Mouse (Mus musculus): Measurements from ENCODE around the gene Ccdc6.

Gene Ccdc6

DNA sequence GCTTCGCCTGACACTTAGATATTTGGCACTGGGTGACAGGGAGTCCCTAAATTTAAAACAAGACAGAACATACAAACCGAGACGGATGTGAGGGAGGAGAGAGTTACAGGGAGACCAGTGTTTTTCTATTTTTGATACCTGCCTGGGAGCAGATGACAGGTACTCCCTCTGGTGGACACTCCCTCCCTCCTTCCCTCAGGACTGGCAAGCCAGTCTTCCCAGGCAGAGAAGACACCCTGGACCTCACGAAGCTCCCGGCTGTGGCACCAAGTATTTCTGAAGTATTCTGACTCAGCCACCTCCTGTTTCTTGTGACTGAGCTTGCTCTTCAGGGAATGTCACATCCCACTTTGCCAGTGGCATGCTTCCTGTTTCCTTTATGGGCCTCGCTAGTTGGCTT, 69.0 kb downstream of the Ccdc6 start:
- in situ Hi-C loops (cut with MboI; ENCODE audit: low sequenced_read_pairs), result no loop called here

DNA sequence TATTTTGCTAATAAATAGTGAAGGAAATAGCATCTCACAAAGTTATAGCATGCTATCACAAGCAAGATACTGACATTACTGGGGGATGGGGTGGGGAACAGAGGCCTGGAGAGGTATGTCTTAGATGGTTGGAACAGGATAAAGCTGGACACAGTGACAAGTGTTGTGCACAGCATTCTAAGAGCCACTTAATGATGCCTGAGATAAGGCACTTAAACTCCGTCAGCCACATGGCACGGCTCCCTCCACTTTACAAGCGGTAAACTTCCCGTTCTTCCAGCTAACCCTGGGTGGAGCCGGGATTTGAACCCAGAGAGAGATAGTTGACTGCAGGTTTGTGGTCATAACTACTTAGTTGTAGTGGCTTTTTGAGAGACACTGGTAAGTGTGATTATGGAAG, 69.5 kb downstream of the Ccdc6 start:
- in situ Hi-C loops (cut with MboI; ENCODE audit: low sequenced_read_pairs), result no loop called here

DNA sequence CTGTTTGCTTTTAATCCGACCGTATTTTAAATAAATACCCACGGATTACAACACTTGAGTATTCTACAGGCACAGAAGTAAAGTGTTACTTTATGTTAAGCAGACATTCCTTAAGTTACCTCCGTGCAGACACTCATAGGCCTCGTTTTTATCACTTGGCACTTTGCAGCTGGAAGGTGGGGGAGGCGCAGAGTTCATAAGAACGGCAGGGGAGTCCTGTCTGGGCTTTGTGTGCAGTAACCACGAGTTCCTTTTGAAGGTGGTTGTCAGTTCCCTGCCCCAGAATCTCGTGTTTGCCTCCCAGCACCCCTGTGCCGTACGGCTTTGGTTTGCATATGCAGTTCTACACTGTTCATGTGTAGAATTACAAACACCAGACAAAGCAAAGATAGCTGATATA, 70.7 kb downstream of the Ccdc6 start:
- in situ Hi-C loops (cut with MboI; ENCODE audit: low sequenced_read_pairs), result no loop called here

DNA sequence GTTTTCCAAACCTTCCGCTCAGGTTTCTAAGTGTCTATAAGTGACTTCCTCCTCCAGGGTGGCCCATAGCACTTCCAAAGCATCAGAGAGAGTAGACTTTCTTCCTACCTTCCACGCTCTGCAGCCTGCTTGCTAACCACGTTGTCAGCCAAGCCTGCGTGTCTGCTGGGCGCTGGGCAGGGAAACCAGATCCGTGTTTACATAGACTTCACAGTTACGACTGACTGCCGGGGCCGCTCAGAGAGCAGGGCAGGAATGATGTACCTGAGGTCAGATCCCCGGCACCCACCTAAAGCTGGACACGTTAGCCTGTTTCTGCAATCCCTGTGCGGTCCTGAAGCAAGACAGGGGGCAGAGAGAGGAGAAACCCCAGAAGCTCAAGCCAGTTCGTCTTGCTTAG, 71.5 kb downstream of the Ccdc6 start:
- in situ Hi-C loops (cut with MboI; ENCODE audit: low sequenced_read_pairs), result no loop called here

DNA sequence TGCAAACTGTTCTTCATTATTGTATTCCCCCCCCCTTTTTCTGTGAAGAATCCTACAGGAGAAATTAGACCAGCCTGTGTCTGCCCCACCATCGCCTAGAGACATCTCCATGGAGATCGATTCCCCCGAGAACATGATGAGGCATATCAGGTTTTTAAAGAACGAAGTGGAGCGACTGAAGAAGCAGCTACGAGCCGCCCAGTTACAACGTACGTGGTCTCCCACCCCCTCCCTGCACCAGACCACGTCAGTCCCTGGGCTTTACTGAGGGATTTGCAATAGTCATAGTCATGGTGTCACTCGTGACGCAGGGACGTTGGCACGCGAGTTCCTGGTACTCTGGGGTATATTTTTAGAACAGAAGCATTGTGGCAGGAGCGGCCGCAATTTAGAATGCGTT, 72.1 kb downstream of the Ccdc6 start:
- in situ Hi-C loops (cut with MboI; ENCODE audit: low sequenced_read_pairs), result no loop called here

DNA sequence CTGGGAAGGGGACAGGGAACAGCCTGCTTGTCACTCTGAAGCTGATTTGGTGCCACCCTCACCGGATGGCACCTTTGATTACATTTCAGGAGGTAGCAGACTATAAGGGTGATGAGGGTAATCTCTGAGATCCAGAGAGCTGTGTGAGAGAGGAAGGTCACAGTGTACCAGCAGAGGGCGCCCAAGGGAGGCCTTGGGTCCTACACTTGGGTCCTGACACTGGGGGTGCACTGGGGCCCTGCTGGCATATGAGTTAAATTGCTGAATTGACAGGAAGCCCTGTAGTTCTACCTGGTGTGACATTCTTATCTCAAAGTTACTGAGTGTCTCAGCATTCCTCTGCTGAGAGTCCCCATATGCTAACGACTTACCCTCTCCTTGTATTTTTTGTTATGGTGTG, 76.4 kb downstream of the Ccdc6 start:
- in situ Hi-C loops (cut with MboI; ENCODE audit: low sequenced_read_pairs), result no loop called here

DNA sequence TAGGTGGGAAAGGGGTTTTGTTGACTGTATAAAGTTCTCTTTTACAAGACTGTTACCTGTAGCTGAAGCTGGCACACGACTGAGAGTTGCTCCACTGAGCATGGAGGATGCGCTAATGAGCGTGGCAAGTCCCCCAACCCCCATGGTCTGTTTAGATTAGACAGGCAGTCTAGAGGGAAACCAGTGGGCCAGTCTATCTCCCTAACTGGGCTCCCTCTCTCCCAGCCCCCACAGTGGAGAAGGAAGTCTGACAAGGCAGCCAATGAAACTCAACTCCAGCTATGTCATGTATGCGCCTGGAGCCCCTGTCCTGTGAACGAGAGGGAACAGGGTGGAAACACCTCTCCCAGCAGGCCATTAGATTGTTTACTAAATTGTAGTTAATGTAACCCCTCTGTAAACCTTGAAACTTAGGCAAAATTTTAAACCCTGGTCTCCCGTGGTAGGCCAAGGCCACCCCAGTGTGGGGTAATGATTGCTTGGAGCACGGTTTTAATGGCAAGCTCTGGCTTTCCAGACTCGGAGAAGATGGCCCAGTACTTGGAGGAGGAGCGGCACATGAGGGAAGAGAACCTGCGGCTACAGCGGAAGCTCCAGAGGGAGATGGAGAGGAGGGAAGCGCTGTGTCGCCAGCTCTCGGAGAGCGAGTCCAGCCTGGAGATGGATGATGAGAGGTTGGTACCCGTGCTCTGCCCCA, 77.7 kb downstream of the Ccdc6 start:
- in situ Hi-C loops (cut with MboI; ENCODE audit: low sequenced_read_pairs), result no loop called here

DNA sequence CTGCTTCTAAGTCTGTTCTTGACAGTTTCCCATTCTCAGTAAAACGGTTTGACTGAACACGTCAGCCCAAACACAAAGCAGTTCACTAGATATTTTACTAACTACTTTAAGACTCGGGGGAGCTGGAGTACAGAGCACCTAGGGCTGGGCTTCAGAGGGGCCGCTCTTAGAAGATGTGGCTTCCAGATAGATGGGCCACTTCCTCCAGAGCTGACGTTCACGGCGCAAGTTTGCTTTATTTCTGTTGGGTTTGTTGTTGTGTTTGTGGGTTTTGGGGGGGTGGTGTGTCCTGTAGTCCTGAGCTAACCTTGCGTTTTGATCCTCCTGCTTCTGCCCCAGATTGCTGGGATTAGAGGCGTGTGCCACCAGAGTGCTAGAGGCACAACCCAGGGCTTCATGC, 83.8 kb downstream of the Ccdc6 start:
- in situ Hi-C loops (cut with MboI; ENCODE audit: low sequenced_read_pairs), result no loop called here

DNA sequence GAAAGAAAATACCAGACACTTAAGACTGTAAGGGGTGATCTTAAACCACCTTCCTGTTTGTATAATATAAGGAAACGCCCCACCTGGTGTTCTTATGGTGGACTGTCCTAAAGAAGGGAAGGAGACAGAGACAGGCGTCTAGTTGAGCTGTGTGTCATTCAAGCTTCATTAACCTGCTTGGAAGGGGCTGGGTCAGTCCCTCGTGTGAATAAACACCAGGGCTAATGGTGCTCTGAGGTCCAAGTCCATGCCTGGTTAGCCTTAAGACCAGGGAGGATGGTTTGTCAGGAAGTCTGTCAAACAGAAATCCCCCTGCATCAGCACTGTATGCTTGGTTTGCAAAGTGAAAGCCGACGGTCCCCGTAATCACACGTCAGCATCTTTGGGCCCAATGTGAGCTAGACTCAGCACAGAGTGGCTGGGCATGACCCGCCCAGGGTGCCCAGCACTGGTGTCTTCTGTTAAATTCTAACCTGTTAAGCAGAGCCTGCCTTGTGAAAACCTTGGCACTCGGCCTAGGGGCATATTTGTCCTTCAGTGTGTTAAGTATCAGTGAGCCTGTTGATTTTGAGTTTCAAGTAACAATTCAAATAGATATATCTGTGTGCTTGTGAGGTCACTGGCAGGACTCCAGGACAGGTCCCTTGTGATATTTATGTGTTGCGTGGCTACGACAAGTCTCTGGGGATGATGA, 84.5 kb downstream of the Ccdc6 start:
- in situ Hi-C loops (cut with MboI; ENCODE audit: low sequenced_read_pairs), result no loop called here

DNA sequence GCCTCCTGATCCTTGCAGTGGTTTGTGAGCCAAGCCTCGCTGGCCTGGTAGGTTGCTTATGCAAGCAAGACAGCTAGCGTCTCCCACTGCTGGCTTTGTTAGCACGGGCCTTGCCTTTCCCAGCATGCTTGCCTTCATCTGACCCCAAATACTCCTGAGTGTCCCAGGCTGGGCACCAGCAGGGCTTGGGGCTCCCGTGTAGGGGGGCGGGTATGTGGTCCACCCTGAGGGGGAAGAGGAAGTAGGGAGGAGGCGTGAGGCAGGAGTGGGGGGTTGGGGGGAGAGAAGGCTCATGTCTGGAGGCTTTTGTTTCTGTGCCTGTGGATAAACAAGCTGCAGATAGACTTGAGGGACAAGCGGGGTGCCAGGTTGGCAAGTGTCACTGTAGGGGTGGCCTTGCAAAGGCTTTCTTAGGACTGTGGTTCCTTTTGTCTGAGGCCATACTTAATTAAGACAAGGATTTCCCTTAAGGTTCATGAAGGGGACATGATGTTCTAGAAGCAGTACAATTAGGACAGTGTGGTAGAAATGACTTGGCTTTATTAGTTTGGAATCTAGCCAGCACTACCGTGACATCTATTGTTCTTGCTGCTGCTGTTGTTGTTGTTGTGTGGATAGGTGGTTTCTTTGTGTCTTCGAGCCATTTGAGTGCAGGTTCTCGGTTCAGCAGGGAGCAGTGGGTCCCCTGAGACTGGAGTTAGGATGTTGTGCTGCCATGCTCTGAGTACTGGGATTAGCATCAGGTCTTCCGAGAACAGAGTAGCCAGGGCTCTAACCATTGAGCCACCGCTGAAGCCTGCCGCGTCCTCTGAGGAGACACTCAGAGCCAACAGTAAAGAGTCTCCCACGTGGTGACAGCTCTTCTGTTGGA, 86.5 kb downstream of the Ccdc6 start:
- in situ Hi-C loops (cut with MboI; ENCODE audit: low sequenced_read_pairs), result no loop called here

DNA sequence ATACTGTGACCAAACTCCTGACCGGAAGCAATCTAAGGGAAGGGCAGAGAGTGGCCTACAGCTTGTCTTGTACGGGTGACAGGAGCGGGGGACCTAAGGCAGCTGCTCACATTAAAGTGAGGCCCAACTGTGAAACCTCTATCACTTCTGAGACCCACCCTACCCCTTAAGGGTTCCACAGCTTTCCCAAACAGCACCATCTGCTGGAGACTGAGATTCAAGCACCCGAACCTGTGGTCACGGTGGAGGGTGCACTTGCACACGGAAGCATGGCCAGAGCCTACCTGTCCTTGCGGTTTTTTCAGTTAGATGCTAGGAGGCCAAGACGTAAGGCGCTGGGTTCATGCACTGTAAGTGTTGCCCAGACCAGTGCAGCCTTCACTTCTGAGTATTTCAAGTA, 89.2 kb downstream of the Ccdc6 start:
- in situ Hi-C loops (cut with MboI; ENCODE audit: low sequenced_read_pairs), result no loop called here

DNA sequence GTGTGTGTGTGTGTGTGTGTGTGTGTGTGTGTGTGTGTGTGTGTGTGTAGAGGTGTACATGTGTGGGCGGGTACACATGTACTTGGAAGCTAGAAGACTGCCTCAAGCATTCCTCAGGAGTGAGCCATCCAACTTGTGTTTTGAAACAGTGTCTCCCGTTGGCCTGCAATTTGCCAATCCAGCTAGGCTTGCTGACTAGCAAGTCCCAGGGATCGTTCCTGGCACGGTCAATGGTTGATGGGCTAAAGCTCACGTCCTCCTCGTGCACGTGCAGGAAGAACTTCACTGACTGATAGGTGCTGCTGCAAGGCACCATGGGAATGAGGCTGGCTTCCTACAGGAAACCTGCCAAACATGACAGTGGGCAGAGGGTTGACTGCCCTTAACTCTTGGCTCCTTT, 89.7 kb downstream of the Ccdc6 start:
- in situ Hi-C loops (cut with MboI; ENCODE audit: low sequenced_read_pairs), result no loop called here

DNA sequence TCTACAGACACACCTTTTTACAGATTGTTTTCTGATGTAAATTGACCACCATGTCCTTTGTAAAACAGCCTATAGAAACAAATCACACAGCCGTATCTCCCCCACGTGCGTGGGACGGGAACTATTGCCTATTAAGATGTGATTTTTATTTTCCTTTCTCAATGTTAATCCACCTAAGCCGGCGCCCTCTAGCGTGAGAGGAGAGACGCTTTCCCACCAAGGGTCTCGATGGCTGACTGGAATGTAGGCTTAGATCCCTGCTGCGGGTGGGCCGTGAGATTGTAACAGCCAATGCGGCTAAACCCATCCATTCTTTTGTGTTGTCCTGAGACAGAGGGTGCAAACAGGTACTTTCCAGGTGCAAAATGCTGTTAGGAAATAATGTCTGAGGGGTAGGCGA, 92.9 kb downstream of the Ccdc6 start:
- in situ Hi-C loops (cut with MboI; ENCODE audit: low sequenced_read_pairs), result no loop called here

DNA sequence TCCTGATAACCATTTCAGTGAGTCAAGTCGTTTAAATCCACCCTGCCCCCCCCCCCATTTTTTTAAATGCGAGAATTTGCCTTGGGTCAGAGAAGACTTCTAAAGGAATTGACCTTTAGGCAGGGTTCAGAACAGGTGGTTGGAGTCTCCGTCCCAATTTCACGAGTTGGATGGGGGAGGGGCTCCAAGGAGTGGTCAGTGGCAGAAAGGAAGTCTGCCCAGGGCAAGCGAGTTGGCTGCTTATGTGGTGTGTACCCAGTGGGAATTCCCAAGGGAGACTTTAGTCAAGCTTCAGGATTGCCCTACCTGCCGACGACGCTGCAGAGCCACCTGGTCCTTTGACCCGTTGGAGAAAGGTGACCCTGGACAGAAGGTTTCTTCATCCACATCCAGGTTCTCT, 97.4 kb downstream of the Ccdc6 start:
- in situ Hi-C loops (cut with MboI; ENCODE audit: low sequenced_read_pairs), result no loop called here

DNA sequence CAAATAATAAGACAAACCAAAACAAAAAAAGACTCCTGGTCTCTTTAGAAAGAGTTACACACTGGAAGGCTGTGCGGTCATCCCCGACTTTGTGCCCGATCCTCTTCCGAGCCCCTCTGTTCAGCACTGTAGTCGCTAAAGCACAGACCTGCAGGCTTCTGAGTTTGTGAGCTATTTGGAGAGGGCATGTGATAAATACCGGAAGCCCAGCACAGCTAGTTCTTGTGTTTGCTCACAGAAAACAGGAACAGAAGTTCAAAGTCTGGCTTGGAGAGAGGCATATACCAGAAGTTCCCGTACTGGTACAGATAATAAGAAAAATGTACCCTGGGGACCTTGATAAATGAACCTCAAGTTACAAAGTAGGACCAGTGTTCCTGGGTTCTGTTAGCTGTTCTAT, 98.4 kb downstream of the Ccdc6 start:
- in situ Hi-C loops (cut with MboI; ENCODE audit: low sequenced_read_pairs), result no loop called here

DNA sequence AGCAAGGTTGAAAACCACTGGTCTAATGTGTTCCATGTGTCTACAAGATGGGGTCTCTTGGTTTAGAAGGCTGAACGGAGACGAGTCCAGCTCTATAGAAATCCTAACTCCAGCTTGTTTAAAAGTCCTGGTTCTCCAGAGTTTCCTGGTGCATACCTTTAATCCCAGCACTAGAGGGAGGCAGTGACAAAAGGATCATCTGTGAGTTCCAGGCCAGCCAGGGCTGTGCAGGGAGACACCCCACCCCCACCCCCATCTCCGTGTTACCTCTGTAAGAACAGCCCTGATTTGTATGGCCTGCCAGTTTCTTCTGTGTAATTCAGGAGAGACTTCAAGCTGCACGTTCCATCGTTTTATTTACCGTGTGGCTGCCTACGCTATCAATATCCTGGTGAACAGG, 98.9 kb downstream of the Ccdc6 start:
- in situ Hi-C loops (cut with MboI; ENCODE audit: low sequenced_read_pairs), result no loop called here

DNA sequence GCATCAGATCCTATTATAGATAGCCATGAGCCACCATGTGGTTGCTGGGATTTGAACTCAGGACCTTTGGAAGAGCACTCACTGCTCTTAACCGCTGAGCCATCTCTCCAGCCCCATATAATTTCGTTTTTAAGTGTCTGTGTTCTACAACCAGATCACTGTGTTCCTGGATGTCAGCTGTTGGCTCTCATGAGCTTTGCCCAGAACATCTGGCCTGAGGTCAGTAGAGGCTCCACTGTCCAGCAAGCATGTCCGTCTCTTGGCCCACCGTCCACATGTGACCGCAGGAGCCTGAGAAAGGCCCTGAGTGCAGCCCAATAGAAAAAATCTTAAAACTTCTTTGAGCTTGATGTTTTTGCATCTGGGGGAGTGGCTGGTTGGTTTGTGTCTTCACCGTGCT, 99.7 kb downstream of the Ccdc6 start:
- in situ Hi-C loops (cut with MboI; ENCODE audit: low sequenced_read_pairs), result no loop called here

DNA sequence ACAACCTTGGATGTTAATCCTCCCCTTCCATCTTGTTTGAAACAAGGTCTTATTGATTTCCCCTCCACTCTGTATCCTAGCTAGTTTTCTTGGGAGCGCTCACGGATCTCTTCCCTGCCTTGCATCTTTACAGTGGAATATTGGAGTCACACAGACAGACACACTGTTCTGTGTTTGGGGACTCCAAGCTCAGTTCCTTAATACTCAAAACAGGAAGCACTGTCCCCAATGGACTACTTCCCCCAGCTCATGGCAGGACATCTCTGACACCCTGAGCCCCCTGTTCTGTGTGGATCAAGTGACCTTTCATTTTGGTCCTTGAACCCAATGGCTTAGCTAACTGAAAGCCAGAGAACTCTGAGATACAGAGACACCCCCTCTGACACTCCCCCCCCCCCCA, 100.7 kb downstream of the Ccdc6 start:
- in situ Hi-C loops (cut with MboI; ENCODE audit: low sequenced_read_pairs), result no loop called here

DNA sequence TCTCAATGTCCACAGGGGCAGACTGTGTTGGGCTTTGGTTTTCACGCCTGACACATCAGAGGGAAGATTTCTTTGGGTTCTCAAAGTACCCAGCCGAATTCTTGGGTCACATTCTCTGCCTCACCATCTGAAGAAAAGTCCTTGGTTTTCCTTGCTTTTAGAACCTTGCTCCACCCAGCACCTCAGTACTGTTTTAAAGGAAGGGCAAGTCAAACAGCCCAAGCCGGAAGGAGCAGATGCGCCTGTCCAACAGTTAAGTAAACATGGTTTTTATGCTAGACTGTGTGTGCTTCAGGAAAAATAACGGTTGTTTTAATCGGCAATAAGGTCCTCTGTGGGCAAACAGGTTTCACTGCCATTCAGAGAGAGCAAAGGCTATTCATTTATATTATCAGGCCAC, 101.1 kb downstream of the Ccdc6 start:
- in situ Hi-C loops (cut with MboI; ENCODE audit: low sequenced_read_pairs), result no loop called here

DNA sequence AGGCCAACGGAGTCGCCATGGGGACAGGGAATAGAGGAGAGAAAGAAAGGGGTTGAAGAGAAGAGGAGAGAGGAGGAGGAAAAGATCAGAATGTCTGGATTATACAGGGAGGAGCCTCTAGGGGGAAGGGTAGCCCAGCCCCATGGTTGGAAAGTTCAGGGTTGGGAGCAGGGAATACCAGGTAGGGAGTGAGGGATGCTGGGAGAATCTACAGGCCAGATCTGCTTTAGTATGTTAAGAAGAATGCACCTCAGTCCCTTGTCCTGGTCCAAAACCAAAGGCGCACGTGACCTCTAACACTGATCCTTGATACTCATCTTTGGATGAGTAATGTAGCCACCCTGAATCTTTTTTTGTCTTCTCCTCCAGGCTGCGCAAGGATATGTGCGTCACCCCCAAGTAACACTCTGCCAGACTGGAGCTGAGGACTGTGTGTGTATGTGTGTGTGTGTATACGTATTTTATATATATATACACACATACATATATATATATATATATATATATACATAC, 102.1 kb downstream of the Ccdc6 start:
- in situ Hi-C loops (cut with MboI; ENCODE audit: low sequenced_read_pairs), result no loop called here

DNA sequence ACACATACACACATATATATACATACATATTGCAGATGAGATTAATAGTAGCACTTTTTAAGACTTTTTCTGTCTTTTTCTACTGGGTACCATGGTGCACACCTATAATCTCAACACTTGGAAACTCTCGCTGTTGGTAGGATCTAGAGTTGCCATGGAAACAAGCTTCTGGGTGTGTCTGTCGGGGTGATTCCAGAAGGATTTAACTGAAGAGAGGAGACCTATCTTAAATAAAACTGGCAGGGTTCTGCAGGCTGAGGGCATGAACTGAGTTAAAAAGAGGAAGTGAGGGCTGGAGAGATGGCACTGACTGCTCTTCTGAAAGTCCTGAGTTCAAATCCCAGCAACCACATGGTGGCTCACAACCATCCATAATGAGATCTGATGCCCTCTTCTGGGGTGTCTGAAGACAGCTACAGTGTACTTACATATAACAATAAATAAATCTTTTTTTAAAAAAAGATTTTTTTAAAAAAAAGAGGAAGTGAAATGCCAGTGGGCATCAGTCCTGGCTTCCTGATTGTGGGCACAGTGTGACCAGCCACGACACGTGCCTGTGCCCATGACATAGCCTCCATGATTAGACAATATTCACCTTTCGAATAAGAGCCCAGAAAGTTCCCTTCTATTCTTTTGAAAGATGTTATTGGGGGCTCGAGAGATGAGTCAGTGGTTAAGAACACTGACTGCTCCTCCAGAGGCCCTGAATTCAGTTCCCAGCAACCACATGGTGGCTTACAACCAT, 102.7 kb downstream of the Ccdc6 start:
- in situ Hi-C loops (cut with MboI; ENCODE audit: low sequenced_read_pairs), result no loop called here
